Mouse (Mus musculus) heart, postnatal 0 days (tissue): ENCODE results near the gene Usp47.

ENCODE experiments used
- CTCF ChIP-seq: IDR thresholded peaks from 2 replicates; pipeline ENCODE4 v1.5.1; 2016; ENCODE audit warnings: antibody characterized with exemption, control low read depth, low read depth
- EP300 ChIP-seq: IDR thresholded peaks from 2 replicates; pipeline ENCODE4 v1.6.1; 2016; ENCODE audit warnings: antibody characterized with exemption, low read depth

- TF ChIP-seq EP300 = no peak
- TF ChIP-seq CTCF = no peak
Measured at GRCm38 (mm10) chr7:111998446-111999004, 24.8 kb upstream of the Usp47 start.
